Mouse (Mus musculus): ENCODE measurements at regions not wholly inside any gene's neighbourhood (a gene's known extent, or its start where the extent isn't known, plus 50 kb on each side); places are given as distances from the start of the nearest gene placed in this dataset.
A peak's percentile ranks its signal among the peaks of the same experiment; 100 is the strongest.

DNA sequence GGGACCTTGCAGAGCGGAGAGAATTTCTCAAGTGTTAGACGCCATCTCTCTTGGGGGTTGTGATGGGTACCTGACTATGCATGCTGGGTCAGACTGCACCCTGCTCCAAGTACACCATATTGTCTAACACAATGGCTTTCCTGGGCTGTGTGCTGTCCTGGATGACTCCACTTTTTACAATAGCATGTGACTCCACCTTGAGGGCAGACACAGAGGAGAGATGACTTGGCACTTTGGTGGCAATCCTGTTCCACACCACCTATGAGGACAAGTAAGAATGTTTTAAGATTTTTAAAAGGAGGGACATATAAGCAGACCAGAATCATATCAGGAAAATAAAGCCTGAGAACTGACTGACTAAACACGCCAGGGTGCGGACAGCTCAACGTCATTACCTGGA is 254.5 kb upstream of the Rnaseh2b start:
- no peaks in the 10 kb centered on the region for H3K27me3 ChIP-seq
- H3K27ac ChIP-seq: no peak overlapping the region
- no peak overlapping the region for H3K9ac ChIP-seq
- no peaks in the 10 kb centered on the region for H3K4me1 ChIP-seq
- no peak for ATAC-seq (ENCODE audit: low FRiP score)
- H3K9me3 ChIP-seq (replicated peaks): no peaks in the 10 kb centered on the region
- WGBS: 94% methylated on average over 5 of the region's 5 CpGs
- H3K4me2 ChIP-seq (replicated peaks): no peak overlapping the region
- no peak overlapping the region for H3K4me3 ChIP-seq
- H3K36me3 ChIP-seq: no peaks in the 10 kb centered on the region

DNA sequence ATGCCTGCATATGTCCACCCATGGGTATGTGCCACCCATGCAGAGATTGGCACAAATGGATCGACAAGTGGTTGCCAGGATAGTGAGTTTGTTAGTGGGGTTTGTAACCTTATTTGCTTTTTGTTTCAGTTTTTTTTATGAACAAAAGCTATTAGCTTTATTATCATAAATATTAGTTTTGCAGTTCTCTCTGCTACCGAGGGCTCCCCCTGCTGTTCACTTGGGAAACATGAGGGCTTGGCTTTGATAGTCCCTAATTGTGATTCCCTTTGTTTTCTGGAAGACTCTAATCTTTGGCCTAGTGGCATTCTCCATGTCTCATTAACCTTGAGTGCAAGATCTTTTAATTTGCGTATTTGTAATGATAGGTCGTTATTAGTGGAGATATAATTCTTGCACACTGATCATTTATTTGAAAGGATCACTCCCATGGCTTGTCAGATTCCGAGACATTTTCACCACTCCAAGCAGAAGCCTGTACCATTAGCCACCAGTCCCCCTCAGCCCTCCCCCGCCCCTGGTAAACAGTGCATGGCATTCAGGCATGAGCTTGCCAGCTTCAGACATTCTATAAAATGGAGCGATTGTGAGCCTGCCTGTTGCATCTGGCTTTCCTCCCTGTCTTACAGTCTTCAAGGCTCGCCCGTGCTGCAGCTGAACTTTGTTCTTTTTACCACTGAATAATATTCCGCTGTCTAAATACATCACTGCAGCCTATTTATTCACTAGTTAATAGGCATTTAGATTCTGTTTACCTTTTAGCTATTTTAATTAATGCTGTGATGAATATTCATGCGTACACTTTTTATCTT is 249.9 kb upstream of the Rnaseh2b start:
- no peaks in the 10 kb centered on the region for H3K27me3 ChIP-seq
- no peak overlapping the region for H3K27ac ChIP-seq
- no peak overlapping the region for H3K9ac ChIP-seq
- H3K4me2 ChIP-seq (replicated peaks): no peak overlapping the region
- 60% methylated on average over 11 of the region's 11 CpGs for WGBS
- H3K4me1 ChIP-seq: no peaks in the 10 kb centered on the region
- H3K9me3 ChIP-seq (replicated peaks): no peaks in the 10 kb centered on the region; the same call in 1 of the 2 replicates
- H3K4me3 ChIP-seq: no peak overlapping the region
- H3K36me3 ChIP-seq: no peaks in the 10 kb centered on the region
- peak; percentile 73 for ATAC-seq (ENCODE audit: low FRiP score)

GRCm38 (mm10) chr14:62043117-62043422 is 249.3 kb upstream of the Rnaseh2b start:
- H3K36me3 ChIP-seq: no peaks in the 10 kb centered on the region
- WGBS: 66% methylated on average over 4 of the region's 4 CpGs
- no peaks in the 10 kb centered on the region for H3K27me3 ChIP-seq
- no peak overlapping the region for H3K4me2 ChIP-seq (replicated peaks)
- no peak for ATAC-seq (ENCODE audit: low FRiP score)
- no peak overlapping the region for H3K9ac ChIP-seq
- no peak overlapping the region for H3K27ac ChIP-seq
- H3K4me1 ChIP-seq: no peaks in the 10 kb centered on the region
- no peak overlapping the region for H3K4me3 ChIP-seq
- H3K9me3 ChIP-seq (replicated peaks): no peaks in the 10 kb centered on the region; the same call in 1 of the 2 replicates

- H3K4me1 ChIP-seq: no peaks in the 10 kb centered on the region
- no peak overlapping the region for H3K4me3 ChIP-seq
These were observed 241.4 kb upstream of the Rnaseh2b start for GRCm38 (mm10) chr14:62050941-62051340.

GRCm38 (mm10) chr14:62051923-62052322 is 240.5 kb upstream of the Rnaseh2b start:
- no peak for ATAC-seq (ENCODE audit: low FRiP score)
- H3K4me1 ChIP-seq: no peaks in the 10 kb centered on the region
- WGBS: 73% methylated on average over 1 of the region's 1 CpGs
- no peaks in the 10 kb centered on the region for H3K36me3 ChIP-seq
- H3K4me3 ChIP-seq: no peak overlapping the region
- H3K9ac ChIP-seq: no peak overlapping the region
- H3K9me3 ChIP-seq (replicated peaks): no peaks in the 10 kb centered on the region
- no peak overlapping the region for H3K27ac ChIP-seq
- H3K27me3 ChIP-seq: no peaks in the 10 kb centered on the region
- H3K4me2 ChIP-seq (replicated peaks): no peak overlapping the region

More at GRCm38 (mm10) chr14:62050941-62051340, 241.4 kb upstream of the Rnaseh2b start:
- WGBS: 94% methylated on average over 6 of the region's 6 CpGs
- no peak overlapping the region for H3K9ac ChIP-seq
- H3K4me2 ChIP-seq (replicated peaks): no peak overlapping the region
- no peak for ATAC-seq (ENCODE audit: low FRiP score)
- no peaks in the 10 kb centered on the region for H3K36me3 ChIP-seq
- no peaks in the 10 kb centered on the region for H3K9me3 ChIP-seq (replicated peaks)
- no peaks in the 10 kb centered on the region for H3K27me3 ChIP-seq
- no peak overlapping the region for H3K27ac ChIP-seq

GRCm38 (mm10) chr14:62053004-62053403 is 239.4 kb upstream of the Rnaseh2b start:
- Histone ChIP-seq H3K9ac (no peak overlapping the region), H3K36me3 (no peaks in the 10 kb centered on the region), H3K27ac (no peak overlapping the region), H3K9me3 (replicated peaks) (no peaks in the 10 kb centered on the region), H3K4me2 (replicated peaks) (no peak overlapping the region), H3K4me3 (no peak overlapping the region), H3K27me3 (no peaks in the 10 kb centered on the region), H3K4me1 (no peaks in the 10 kb centered on the region)
- 81% methylated on average over 6 of the region's 6 CpGs for WGBS
- no peak for ATAC-seq (ENCODE audit: low FRiP score)

DNA sequence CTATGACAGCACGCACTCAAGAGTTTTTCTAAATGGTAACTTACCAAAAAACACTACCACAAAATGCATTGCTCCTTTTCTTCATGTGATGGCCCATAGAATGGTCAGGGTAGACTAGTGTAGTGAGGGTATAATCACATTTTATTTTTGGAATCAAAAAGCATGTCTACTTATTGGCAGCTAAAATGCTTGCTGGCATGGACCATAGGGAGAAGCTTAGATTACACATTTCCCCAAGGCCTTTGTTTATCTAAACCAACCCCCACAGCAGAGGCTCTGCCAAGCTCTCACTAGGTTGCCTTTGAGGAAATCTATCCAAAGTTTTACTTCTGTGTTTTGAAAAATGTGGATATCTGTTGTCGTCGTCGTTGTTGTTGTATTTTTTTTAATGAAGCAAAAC is 235.3 kb upstream of the Rnaseh2b start:
- Histone ChIP-seq H3K9me3 (replicated peaks) (no peaks in the 10 kb centered on the region), H3K4me3 (no peak overlapping the region), H3K9ac (no peak overlapping the region), H3K4me1 (no peaks in the 10 kb centered on the region), H3K36me3 (no peaks in the 10 kb centered on the region), H3K4me2 (replicated peaks) (no peak overlapping the region), H3K27ac (no peak overlapping the region), H3K27me3 (no peaks in the 10 kb centered on the region)
- ATAC-seq (ENCODE audit: low FRiP score): no peak
- WGBS: 68% methylated on average over 4 of the region's 4 CpGs

- 100% methylated on average over 1 of the region's 1 CpGs for WGBS
These were observed 234.3 kb upstream of the Rnaseh2b start for GRCm38 (mm10) chr14:62058100-62058499.

DNA sequence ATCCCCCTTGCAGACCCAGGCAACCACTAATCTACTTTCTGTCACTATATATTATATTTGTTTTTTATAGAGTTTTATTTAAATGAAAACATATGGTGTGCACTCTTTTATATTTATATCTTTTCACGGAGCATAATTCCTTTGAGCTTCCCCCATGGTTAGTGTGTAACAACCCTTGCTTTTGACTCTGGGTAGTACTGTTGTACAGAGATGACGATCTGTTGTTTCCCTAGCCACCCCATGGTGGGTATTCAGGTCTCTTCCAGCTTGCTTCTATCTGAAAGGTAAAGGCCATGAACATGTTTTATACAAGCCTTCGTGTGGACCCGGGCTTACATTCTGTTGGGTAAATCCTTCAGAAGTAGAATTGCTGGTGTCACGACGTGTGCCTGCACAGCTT is 221.2 kb upstream of the Rnaseh2b start:
- H3K27me3 ChIP-seq: no peaks in the 10 kb centered on the region
- H3K9ac ChIP-seq: no peak overlapping the region
- no peaks in the 10 kb centered on the region for H3K4me1 ChIP-seq
- ATAC-seq (ENCODE audit: low FRiP score): no peak
- H3K9me3 ChIP-seq (replicated peaks): no peaks in the 10 kb centered on the region
- no peak overlapping the region for H3K27ac ChIP-seq
- 87% methylated on average over 6 of the region's 6 CpGs for WGBS
- no peak overlapping the region for H3K4me3 ChIP-seq
- H3K36me3 ChIP-seq: no peaks in the 10 kb centered on the region
- no peak overlapping the region for H3K4me2 ChIP-seq (replicated peaks)

More at GRCm38 (mm10) chr14:62058100-62058499, 234.3 kb upstream of the Rnaseh2b start:
- no peaks in the 10 kb centered on the region for H3K36me3 ChIP-seq
- H3K9ac ChIP-seq: no peak overlapping the region
- no peaks in the 10 kb centered on the region for H3K4me1 ChIP-seq
- no peaks in the 10 kb centered on the region for H3K27me3 ChIP-seq
- no peak for ATAC-seq (ENCODE audit: low FRiP score)
- H3K9me3 ChIP-seq (replicated peaks): no peaks in the 10 kb centered on the region
- H3K4me3 ChIP-seq: no peak overlapping the region
- H3K27ac ChIP-seq: no peak overlapping the region
- no peak overlapping the region for H3K4me2 ChIP-seq (replicated peaks)

GRCm38 (mm10) chr14:62084047-62084446 is 208.3 kb upstream of the Rnaseh2b start:
- Histone ChIP-seq H3K9me3 (replicated peaks) (no peaks in the 10 kb centered on the region), H3K36me3 (no peaks in the 10 kb centered on the region), H3K4me2 (replicated peaks) (no peak overlapping the region), H3K27me3 (no peaks in the 10 kb centered on the region), H3K9ac (no peak overlapping the region), H3K27ac (no peak overlapping the region), H3K4me1 (no peaks in the 10 kb centered on the region), H3K4me3 (no peak overlapping the region)
- 74% methylated on average over 2 of the region's 2 CpGs for WGBS
- no peak for ATAC-seq (ENCODE audit: low FRiP score)

GRCm38 (mm10) chr14:62088174-62088573 is 204.2 kb upstream of the Rnaseh2b start:
- Histone ChIP-seq H3K27ac (no peak overlapping the region), H3K36me3 (no peaks in the 10 kb centered on the region), H3K27me3 (no peaks in the 10 kb centered on the region), H3K9ac (no peak overlapping the region), H3K9me3 (replicated peaks) (no peaks in the 10 kb centered on the region), H3K4me1 (no peaks in the 10 kb centered on the region), H3K4me3 (no peak overlapping the region), H3K4me2 (replicated peaks) (no peak overlapping the region)
- WGBS: 85% methylated on average over 3 of the region's 3 CpGs
- ATAC-seq (ENCODE audit: low FRiP score): no peak

GRCm38 (mm10) chr14:62117532-62117931 is 174.9 kb upstream of the Rnaseh2b start:
- Histone ChIP-seq H3K9ac (no peak overlapping the region), H3K9me3 (replicated peaks) (no peaks in the 10 kb centered on the region), H3K4me1 (no peaks in the 10 kb centered on the region), H3K4me3 (no peak overlapping the region), H3K27me3 (no peaks in the 10 kb centered on the region), H3K36me3 (no peaks in the 10 kb centered on the region), H3K27ac (no peak overlapping the region), H3K4me2 (replicated peaks) (no peak overlapping the region)
- no peak for ATAC-seq (ENCODE audit: low FRiP score)
- 92% methylated on average over 3 of the region's 3 CpGs for WGBS

DNA sequence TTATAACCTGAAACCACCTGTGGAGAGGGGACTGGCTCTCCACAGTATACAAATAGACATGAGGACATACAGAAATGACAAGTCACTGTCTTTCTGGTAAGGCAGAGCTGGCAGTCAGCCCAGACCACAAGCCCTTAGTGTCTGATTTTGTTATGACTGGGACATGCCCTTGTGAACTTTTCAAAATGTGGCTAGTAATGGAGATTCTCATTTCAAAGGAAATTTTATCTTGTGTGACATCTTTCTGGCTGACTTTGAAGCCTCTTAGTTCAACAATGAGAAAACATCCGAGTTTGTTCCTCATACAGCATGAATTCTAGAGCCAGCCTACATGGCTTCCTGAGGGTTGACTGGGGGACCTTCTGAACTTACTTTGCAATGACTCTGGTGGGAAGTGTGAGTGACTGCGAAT is 173.8 kb upstream of the Rnaseh2b start:
- Histone ChIP-seq H3K9ac (no peak overlapping the region), H3K27ac (no peak overlapping the region), H3K9me3 (replicated peaks) (no peaks in the 10 kb centered on the region), H3K27me3 (no peaks in the 10 kb centered on the region), H3K4me3 (no peak overlapping the region), H3K4me2 (replicated peaks) (no peak overlapping the region), H3K4me1 (no peaks in the 10 kb centered on the region), H3K36me3 (no peaks in the 10 kb centered on the region)
- WGBS: 63% methylated on average over 2 of the region's 2 CpGs
- no peak for ATAC-seq (ENCODE audit: low FRiP score)

Measured in hindbrain, embryonic 12.5 days (tissue).